Mouse (Mus musculus): ENCODE data around the gene Smco3. TPM values are rescaled to one million over a fixed set of nuclear protein-coding genes. Genes with fewer than 3 reads are reported as not detected.

Smco3 gene
- polyA plus RNA-seq, 1 experiment from 2014 or later: not detected

DNA sequence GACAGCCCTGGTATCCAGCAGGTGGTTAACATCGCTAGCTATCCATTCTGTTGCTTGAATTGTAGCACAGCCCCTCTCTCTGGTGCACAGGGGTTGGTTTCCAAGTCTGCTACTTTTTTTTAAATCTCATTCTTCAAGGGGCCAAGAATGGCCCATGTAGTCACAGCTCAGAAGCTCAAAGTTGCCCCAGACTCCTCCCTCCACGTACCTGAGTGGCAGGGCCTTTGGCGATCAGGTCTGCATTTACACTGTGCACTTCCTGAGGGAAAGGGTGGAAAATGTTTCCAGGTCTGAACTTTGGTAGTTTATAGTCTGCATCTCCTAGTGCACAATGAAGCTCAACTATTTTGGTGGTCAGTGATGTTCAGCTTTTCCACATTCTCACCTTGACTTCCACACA, 12.0 kb upstream of the Smco3 start:
- 95% methylated on average over 3 of the region's 3 CpGs for WGBS
- Histone ChIP-seq H3K4me1 (replicated peaks) (peaks cover 2% of the 10 kb centered on the region), H3K9ac (replicated peaks) (no peak overlapping the region), H3K27me3 (no peaks in the 10 kb centered on the region), H3K27ac (no peak overlapping the region), H3K9me3 (no peaks in the 10 kb centered on the region), H3K4me3 (replicated peaks) (no peak overlapping the region), H3K4me2 (no peak overlapping the region), H3K36me3 (no peaks in the 10 kb centered on the region)
- no peak for ATAC-seq (ENCODE audit: insufficient number of reproducible peaks, insufficient read depth, low FRiP score, low TSS enrichment, low read depth)

DNA sequence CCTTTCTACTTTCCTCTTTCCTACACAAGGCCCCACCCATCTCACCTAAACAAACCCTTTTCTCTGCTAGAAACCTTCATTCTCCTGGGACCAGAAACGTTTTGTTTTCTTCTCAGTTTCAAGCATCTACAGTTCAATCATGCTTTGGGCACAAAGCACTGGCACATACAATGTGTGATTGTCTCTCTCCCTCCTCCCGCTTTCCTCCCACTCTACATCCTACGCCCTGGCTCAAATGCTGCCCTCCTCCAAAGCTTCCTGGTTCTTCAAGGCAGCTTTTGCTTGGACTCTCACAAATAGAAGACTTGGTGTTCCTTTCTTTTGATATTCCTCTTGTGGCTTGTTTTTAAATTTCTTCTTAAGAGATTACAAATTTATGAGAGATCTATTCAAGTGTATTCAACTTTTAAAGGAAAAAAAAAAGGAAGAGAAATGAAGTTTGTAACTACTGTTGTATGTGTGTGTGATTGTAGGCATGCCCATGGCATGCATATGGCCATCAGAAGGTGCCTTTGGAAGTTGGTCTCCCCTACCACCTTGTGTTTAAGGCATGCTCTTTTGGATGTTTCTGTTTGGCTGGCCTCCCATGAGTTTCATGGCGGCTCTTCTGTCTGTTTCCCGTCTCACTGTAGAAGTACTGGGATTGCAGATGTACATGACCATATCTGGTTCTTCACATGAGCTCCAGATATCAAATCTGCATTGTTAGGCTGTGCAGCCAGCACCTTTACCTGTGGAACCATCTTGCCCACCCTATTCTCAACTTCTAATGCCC, 10.6 kb upstream of the Smco3 start:
- H3K27me3 ChIP-seq: no peaks in the 10 kb centered on the region
- no peaks in the 10 kb centered on the region for H3K36me3 ChIP-seq
- H3K4me1 ChIP-seq (replicated peaks): no peaks in the 10 kb centered on the region
- H3K4me2 ChIP-seq: no peak overlapping the region
- H3K27ac ChIP-seq: no peak overlapping the region
- 79% methylated on average over 5 of the region's 5 CpGs for WGBS
- no peak overlapping the region for H3K4me3 ChIP-seq (replicated peaks)
- no peak overlapping the region for H3K9ac ChIP-seq (replicated peaks)
- no peak for ATAC-seq (ENCODE audit: insufficient number of reproducible peaks, insufficient read depth, low FRiP score, low TSS enrichment, low read depth)
- H3K9me3 ChIP-seq: no peaks in the 10 kb centered on the region

DNA sequence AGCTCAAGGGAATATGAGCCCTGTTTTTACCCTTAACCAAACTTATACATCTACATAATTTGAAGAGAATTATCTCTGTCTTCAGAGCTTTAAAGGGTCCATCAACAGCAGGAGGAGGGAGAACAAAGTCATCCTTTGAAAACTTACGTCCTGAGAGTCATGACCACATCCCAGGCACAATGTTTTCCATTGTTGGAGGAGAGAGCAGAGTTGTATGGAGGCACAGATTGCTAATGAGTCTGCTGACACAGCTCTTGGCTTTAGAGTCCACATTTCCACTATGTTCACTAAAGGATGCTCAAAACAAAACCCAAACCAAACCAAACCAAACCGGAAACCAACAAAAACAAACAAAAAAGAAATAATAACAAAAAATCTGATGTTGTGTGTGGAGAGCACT, 9.7 kb upstream of the Smco3 start:
- no peaks in the 10 kb centered on the region for H3K36me3 ChIP-seq
- no peak for ATAC-seq (ENCODE audit: insufficient number of reproducible peaks, insufficient read depth, low FRiP score, low TSS enrichment, low read depth)
- H3K4me1 ChIP-seq (replicated peaks): no peaks in the 10 kb centered on the region
- H3K9ac ChIP-seq (replicated peaks): no peak overlapping the region
- H3K4me3 ChIP-seq (replicated peaks): no peak overlapping the region
- 83% methylated on average over 2 of the region's 2 CpGs for WGBS
- no peaks in the 10 kb centered on the region for H3K9me3 ChIP-seq
- H3K27ac ChIP-seq: no peak overlapping the region
- H3K27me3 ChIP-seq: no peaks in the 10 kb centered on the region
- H3K4me2 ChIP-seq: no peak overlapping the region

DNA sequence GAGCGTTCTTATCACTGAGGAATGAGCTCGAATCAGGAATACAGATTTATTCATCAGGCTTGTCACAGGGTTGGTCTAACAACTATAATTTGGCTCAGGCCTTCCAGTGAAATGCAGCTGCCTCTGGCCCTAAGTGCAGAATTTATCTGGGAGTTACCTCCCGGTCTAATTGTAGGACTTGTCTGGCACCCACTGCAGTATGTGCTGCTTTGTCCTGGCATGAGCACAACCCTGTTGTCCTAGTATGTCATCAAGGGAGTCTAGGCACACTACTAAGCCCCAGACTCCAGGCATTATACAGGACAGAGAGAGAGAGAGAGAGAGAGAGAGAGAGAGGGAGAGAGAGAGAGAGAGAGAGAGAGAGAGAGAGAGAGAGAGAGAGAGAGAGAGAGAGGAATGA, 2.1 kb upstream of the Smco3 start:
- no peak overlapping the region for H3K27ac ChIP-seq
- H3K4me1 ChIP-seq (replicated peaks): no peaks in the 10 kb centered on the region
- H3K36me3 ChIP-seq: no peaks in the 10 kb centered on the region
- no peak overlapping the region for H3K4me2 ChIP-seq
- no peak for ATAC-seq (ENCODE audit: insufficient number of reproducible peaks, insufficient read depth, low FRiP score, low TSS enrichment, low read depth)
- peaks cover 5% of the 10 kb centered on the region; the same call in 1 of the 2 replicates for H3K27me3 ChIP-seq
- H3K9me3 ChIP-seq: no peaks in the 10 kb centered on the region
- H3K4me3 ChIP-seq (replicated peaks): no peak overlapping the region
- no peak overlapping the region for H3K9ac ChIP-seq (replicated peaks)
- WGBS: 83% methylated on average over 3 of the region's 3 CpGs

GRCm38 (mm10) chr6:136831712-136832111, 3.5 kb downstream of the Smco3 start:
- Histone ChIP-seq H3K4me1 (replicated peaks) (no peaks in the 10 kb centered on the region; the same call in 1 of the 2 replicates), H3K9ac (replicated peaks) (no peak overlapping the region), H3K4me3 (replicated peaks) (no peak overlapping the region), H3K9me3 (no peaks in the 10 kb centered on the region), H3K4me2 (no peak overlapping the region), H3K36me3 (no peaks in the 10 kb centered on the region), H3K27me3 (peaks cover 3% of the 10 kb centered on the region; the same call in 1 of the 2 replicates), H3K27ac (no peak overlapping the region)
- 71% methylated on average over 5 of the region's 5 CpGs for WGBS
- no peak for ATAC-seq (ENCODE audit: insufficient number of reproducible peaks, insufficient read depth, low FRiP score, low TSS enrichment, low read depth)

GRCm38 (mm10) chr6:136828681-136829080, 6.6 kb downstream of the Smco3 start:
- WGBS: 38% methylated on average over 4 of the region's 4 CpGs
- ATAC-seq (ENCODE audit: insufficient number of reproducible peaks, insufficient read depth, low FRiP score, low TSS enrichment, low read depth): no peak
- H3K4me2 ChIP-seq: peak overlapping the region; percentile 59
- H3K9me3 ChIP-seq: no peaks in the 10 kb centered on the region
- peaks cover 20% of the 10 kb centered on the region for H3K36me3 ChIP-seq
- peak overlapping the region; percentile 56; the same call in 1 of the 2 replicates for H3K9ac ChIP-seq (replicated peaks)
- H3K27ac ChIP-seq: peak overlapping the region; percentile 79
- peak overlapping the region; percentile 99 for H3K4me3 ChIP-seq (replicated peaks)
- no peaks in the 10 kb centered on the region for H3K27me3 ChIP-seq
- peaks cover 3% of the 10 kb centered on the region; the same call in 1 of the 2 replicates for H3K4me1 ChIP-seq (replicated peaks)

DNA sequence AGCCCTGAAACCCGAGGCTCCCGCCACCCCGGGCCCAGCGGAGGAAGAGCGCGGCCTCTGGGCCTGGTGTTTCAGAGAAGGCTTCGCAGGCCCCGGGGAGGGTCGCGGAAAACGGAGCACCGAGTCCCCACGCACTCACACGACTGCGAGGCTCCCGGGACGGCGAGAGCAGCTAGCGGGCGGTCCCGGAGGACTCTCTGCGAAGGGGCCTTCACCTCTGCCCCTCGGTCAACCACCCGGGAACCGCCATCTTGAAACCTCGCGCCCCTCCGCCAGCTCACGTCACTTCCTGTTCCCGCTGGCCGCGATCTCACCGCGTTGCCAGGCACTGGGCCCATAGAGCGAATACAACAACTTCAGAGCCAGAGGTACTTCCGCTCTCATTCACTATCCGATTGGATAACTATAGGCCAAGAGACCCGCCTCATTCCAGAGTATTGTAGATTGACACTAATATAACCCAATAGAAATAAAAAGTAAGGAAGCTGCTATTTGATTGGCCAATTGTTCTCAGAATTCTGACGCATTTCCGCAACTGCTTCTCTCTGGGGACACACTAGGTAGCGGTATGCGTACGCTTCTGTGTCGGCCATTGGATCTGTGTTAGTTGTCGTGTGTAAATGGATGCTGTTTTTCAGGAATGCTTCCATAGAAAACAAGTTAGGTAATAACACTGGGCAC, 7.2 kb downstream of the Smco3 start, which contains the start of gene Wbp11:
TSS of gene Wbp11 (minus strand) at position 353 of the 681 bp plus-strand sequence.
- peaks cover 3% of the 10 kb centered on the region; the same call in 1 of the 2 replicates for H3K4me1 ChIP-seq (replicated peaks)
- peak within 1 kb of the TSS; percentile 99 for H3K4me3 ChIP-seq (replicated peaks)
- ATAC-seq (ENCODE audit: insufficient number of reproducible peaks, insufficient read depth, low FRiP score, low TSS enrichment, low read depth): peak; percentile 100
- H3K9ac ChIP-seq (replicated peaks): peak within 1 kb of the TSS; percentile 100
- H3K27ac ChIP-seq: peak within 1 kb of the TSS; percentile 83
- peak within 1 kb of the TSS; percentile 66 for H3K4me2 ChIP-seq
- H3K27me3 ChIP-seq: no peaks in the 10 kb centered on the region
- H3K36me3 ChIP-seq: peaks cover 22% of the 10 kb centered on the region
- no peaks in the 10 kb centered on the region for H3K9me3 ChIP-seq
- WGBS: under 1% methylated on average over 45 of the region's 45 CpGs

DNA sequence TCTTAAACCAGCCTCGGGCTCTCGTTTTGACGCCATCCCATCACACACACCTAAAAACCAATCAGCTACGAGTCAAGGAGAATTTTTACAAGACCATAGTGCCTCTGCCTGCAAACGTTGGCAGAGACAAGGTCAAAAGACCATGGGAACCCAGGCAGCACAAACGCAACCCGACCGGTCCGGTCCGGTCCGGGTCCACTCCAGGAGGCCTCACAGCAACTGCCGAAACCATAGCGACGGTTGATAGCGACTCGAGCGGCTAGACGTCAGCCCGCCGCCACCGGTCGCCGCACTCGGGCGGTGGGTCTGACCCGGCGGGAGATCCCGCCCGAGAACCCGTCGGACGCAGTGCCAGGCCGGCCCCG, 7.8 kb downstream of the Smco3 start, which contains the start of gene BC049715:
TSS of gene BC049715 (plus strand) at position 111 of the 365 bp plus-strand sequence.
- no peak for ATAC-seq (ENCODE audit: insufficient number of reproducible peaks, insufficient read depth, low FRiP score, low TSS enrichment, low read depth)
- no peaks in the 10 kb centered on the region for H3K9me3 ChIP-seq
- H3K4me1 ChIP-seq (replicated peaks): peaks cover 3% of the 10 kb centered on the region; the same call in 1 of the 2 replicates
- WGBS: under 1% methylated on average over 34 of the region's 34 CpGs
- H3K9ac ChIP-seq (replicated peaks): peak within 1 kb of the TSS; percentile 100
- peaks cover 28% of the 10 kb centered on the region for H3K36me3 ChIP-seq
- no peaks in the 10 kb centered on the region for H3K27me3 ChIP-seq
- H3K27ac ChIP-seq: peak within 1 kb of the TSS; percentile 83
- H3K4me2 ChIP-seq: peak within 1 kb of the TSS; percentile 66
- peak within 1 kb of the TSS; percentile 99 for H3K4me3 ChIP-seq (replicated peaks)

- H3K9me3 ChIP-seq: no peaks in the 10 kb centered on the region
- peak overlapping the region; percentile 99 for H3K4me3 ChIP-seq (replicated peaks)
- H3K27ac ChIP-seq: peak overlapping the region; percentile 83; the same call in 1 of the 2 replicates
- H3K9ac ChIP-seq (replicated peaks): peak overlapping the region; percentile 100
- peaks cover 3% of the 10 kb centered on the region; the same call in 1 of the 2 replicates for H3K4me1 ChIP-seq (replicated peaks)
- no peak for ATAC-seq (ENCODE audit: insufficient number of reproducible peaks, insufficient read depth, low FRiP score, low TSS enrichment, low read depth)
- WGBS: 18% methylated on average over 7 of the region's 7 CpGs
- peak overlapping the region; percentile 66 for H3K4me2 ChIP-seq
- H3K27me3 ChIP-seq: no peaks in the 10 kb centered on the region
- peaks cover 32% of the 10 kb centered on the region for H3K36me3 ChIP-seq
Measured at GRCm38 (mm10) chr6:136827116-136827515, 8.1 kb downstream of the Smco3 start.

- Histone ChIP-seq H3K9ac (replicated peaks) (no peak overlapping the region), H3K27me3 (no peaks in the 10 kb centered on the region), H3K4me2 (no peak overlapping the region), H3K9me3 (no peaks in the 10 kb centered on the region), H3K4me1 (replicated peaks) (peaks cover 3% of the 10 kb centered on the region; the same call in 1 of the 2 replicates), H3K4me3 (replicated peaks) (no peak overlapping the region), H3K27ac (no peak overlapping the region), H3K36me3 (peaks cover 53% of the 10 kb centered on the region)
- no peak for ATAC-seq (ENCODE audit: insufficient number of reproducible peaks, insufficient read depth, low FRiP score, low TSS enrichment, low read depth)
- 94% methylated on average over 8 of the region's 8 CpGs for WGBS
Measured at GRCm38 (mm10) chr6:136824987-136825386, 10.3 kb downstream of the Smco3 start.

DNA sequence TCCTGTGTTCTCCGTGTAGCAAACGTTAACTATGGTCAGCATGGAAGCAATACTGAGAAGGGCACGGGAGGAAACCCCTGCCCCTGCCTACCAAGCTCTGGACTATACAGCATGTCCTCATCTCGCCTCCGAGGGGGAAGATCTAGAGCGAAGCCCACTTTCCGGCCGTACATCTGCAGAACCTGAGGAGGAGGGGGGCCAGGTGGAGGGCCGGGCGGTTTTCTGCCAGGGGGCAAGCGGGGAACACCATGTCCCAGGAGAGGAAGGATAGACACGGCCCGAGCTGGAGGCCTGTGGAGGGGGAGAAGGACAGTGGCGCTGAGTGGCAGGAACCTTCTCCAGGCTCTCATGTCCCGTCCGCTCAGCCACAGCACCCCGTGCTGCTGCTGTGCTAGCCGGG, 14.2 kb downstream of the Smco3 start:
- Histone ChIP-seq H3K4me2 (no peak overlapping the region), H3K4me3 (replicated peaks) (no peak overlapping the region), H3K27me3 (no peaks in the 10 kb centered on the region), H3K4me1 (replicated peaks) (no peaks in the 10 kb centered on the region), H3K36me3 (peaks cover 92% of the 10 kb centered on the region), H3K27ac (no peak overlapping the region), H3K9ac (replicated peaks) (no peak overlapping the region), H3K9me3 (no peaks in the 10 kb centered on the region)
- 93% methylated on average over 18 of the region's 18 CpGs for WGBS
- no peak for ATAC-seq (ENCODE audit: insufficient number of reproducible peaks, insufficient read depth, low FRiP score, low TSS enrichment, low read depth)

Data from limb, embryonic 12.5 days (tissue).